Mouse (Mus musculus) heart, embryonic 14.5 days (tissue): ENCODE data around the gene Serpina7. TPM values are rescaled to one million over a fixed set of nuclear protein-coding genes. Genes with fewer than 3 reads are reported as not detected.

Experiments
- ATAC-seq: fragments of 200-750 bp; cut with Nextera tagmentation; 2 replicates; pipeline ENCODE4 v1.8.0; 2017; ENCODE audit warnings: low read depth, moderate TSS enrichment; ENCODE audit not compliant: insufficient number of reproducible peaks, insufficient read depth, low FRiP score
- H3K27ac ChIP-seq, 2 experiments: fragments of 200-500 bp in 1 of 2; fragments of 300-500 bp in 1 of 2; sonication (generic) in 1 of 2; replicated peaks in 1 of 2; 2 replicates each; pipeline ENCODE4 v1.5.1; 2012 to 2014; ENCODE audit warnings: low read depth in 2 of 2, low read length in 2 of 2, control low read depth in 1 of 2, mild to moderate bottlenecking in 1 of 2, mixed read lengths in 1 of 2; ENCODE audit not compliant: control insufficient read depth in 1 of 2, insufficient read depth in 1 of 2
- H3K27me3 ChIP-seq: fragments of 300-500 bp; sonication (generic); 2 replicates; pipeline ENCODE4 v1.6.1; 2014; ENCODE audit warnings: mild to moderate bottlenecking, low read length, control low read depth; ENCODE audit not compliant: control insufficient read depth, insufficient read depth
- H3K36me3 ChIP-seq: fragments of 300-500 bp; sonication (generic); 2 replicates; pipeline ENCODE4 v1.6.1; 2014; ENCODE audit warnings: mild to moderate bottlenecking, control low read depth, low read length, mixed read lengths; ENCODE audit not compliant: control insufficient read depth, insufficient read depth
- H3K4me1 ChIP-seq, 2 experiments: fragments of 200-500 bp in 1 of 2; fragments of 300-500 bp in 1 of 2; sonication (generic) in 1 of 2; 2 replicates each; pipeline ENCODE4 v1.6.1; 2012 to 2014; ENCODE audit warnings: low read length in 2 of 2, control low read depth in 1 of 2, mixed read lengths in 1 of 2; ENCODE audit not compliant: control insufficient read depth in 2 of 2, insufficient read depth in 2 of 2
- H3K4me2 ChIP-seq: fragments of 300-500 bp; sonication (generic); 2 replicates; pipeline ENCODE4 v1.6.1; 2014; ENCODE audit warnings: mild to moderate bottlenecking, low read length
- H3K4me3 ChIP-seq, 2 experiments: fragments of 200-500 bp in 1 of 2; fragments of 300-500 bp in 1 of 2; sonication (generic) in 1 of 2; 2 replicates each; pipeline ENCODE4 v1.5.1; 2012 to 2014; ENCODE audit warnings: low read length in 2 of 2, mild to moderate bottlenecking in 2 of 2, control low read depth in 1 of 2, low read depth in 1 of 2, moderate library complexity in 1 of 2; ENCODE audit not compliant: control insufficient read depth in 1 of 2, insufficient read depth in 1 of 2
- H3K9ac ChIP-seq: fragments of 300-500 bp; sonication (generic); 2 replicates; pipeline ENCODE4 v1.6.1; 2014; ENCODE audit warnings: mild to moderate bottlenecking, low read length
- H3K9me3 ChIP-seq: fragments of 300-500 bp; sonication (generic); 2 replicates; pipeline ENCODE4 v1.6.1; 2016; ENCODE audit warnings: low read length, control low read depth; ENCODE audit not compliant: control insufficient read depth
- WGBS: fragments of 180-500 bp; shearing (Covaris S2); extraction: QIAGEN DNeasy Blood & Tissue Kit; methylation state at CpG from one replicate; pipeline ENCODE4 v1.1.7; 2014; 5-methylcytosine and 5-hydroxymethylcytosine counted together
- polyA plus RNA-seq: library from polyadenylated mRNA; unstranded; fragments of >200 nt; fragmentation: Nextera tagmentation; extraction: Ambion mirVana; gene quantifications from 2 replicates; pipeline ENCODE4 v1.2.1, GENCODE M21; 2014

Serpina7 gene
- not detected in 2 replicates for polyA plus RNA-seq

GRCm38 (mm10) chrX:139085077-139085476, at the start of gene Serpina7:
Gene Serpina7 (minus strand): TSS chrX:139085236.
- ATAC-seq = no peak

GRCm38 (mm10) chrX:139134031-139134430, 49.0 kb upstream of the Serpina7 start:
- no peak for ATAC-seq
- H3K27me3 ChIP-seq = no peaks in the 10 kb centered on the region
- H3K4me2 ChIP-seq = no peak overlapping the region
- no peak overlapping the region for H3K4me3 ChIP-seq
- no peaks in the 10 kb centered on the region for H3K36me3 ChIP-seq
- no peak overlapping the region for H3K9ac ChIP-seq
- no peaks in the 10 kb centered on the region for H3K4me1 ChIP-seq
- WGBS = 54% methylated on average over 4 of the region's 4 CpGs
- no peaks in the 10 kb centered on the region for H3K9me3 ChIP-seq
- no peak overlapping the region for H3K27ac ChIP-seq

More at GRCm38 (mm10) chrX:139085077-139085476, at the start of gene Serpina7:
- Histone ChIP-seq H3K27me3 (no peaks in the 10 kb centered on the region), H3K36me3 (no peaks in the 10 kb centered on the region), H3K9me3 (no peaks in the 10 kb centered on the region), H3K4me3 (no peak within 1 kb of the TSS), H3K4me1 (no peaks in the 10 kb centered on the region), H3K27ac (no peak within 1 kb of the TSS), H3K9ac (no peak within 1 kb of the TSS), H3K4me2 (no peak within 1 kb of the TSS)

- Histone ChIP-seq H3K36me3 (no peaks in the 10 kb centered on the region), H3K9me3 (no peaks in the 10 kb centered on the region), H3K9ac (no peak overlapping the region), H3K4me3 (no peak overlapping the region), H3K27ac (no peak overlapping the region), H3K4me2 (no peak overlapping the region), H3K4me1 (no peaks in the 10 kb centered on the region), H3K27me3 (no peaks in the 10 kb centered on the region)
- no peak for ATAC-seq
- 47% methylated on average over 1 of the region's 1 CpGs for WGBS
Measured at GRCm38 (mm10) chrX:139097197-139097596, 12.2 kb upstream of the Serpina7 start.

GRCm38 (mm10) chrX:139085943-139086342, 907 bp upstream of the Serpina7 start, which contains the start of gene 4930513O06Rik:
Gene 4930513O06Rik (plus strand): TSS chrX:139086243.
- WGBS = 96% methylated on average over 1 of the region's 1 CpGs
- H3K4me3 ChIP-seq = no peak within 1 kb of the TSS
- H3K4me2 ChIP-seq = no peak within 1 kb of the TSS
- no peaks in the 10 kb centered on the region for H3K9me3 ChIP-seq
- H3K27ac ChIP-seq = no peak within 1 kb of the TSS
- no peaks in the 10 kb centered on the region for H3K27me3 ChIP-seq
- no peaks in the 10 kb centered on the region for H3K4me1 ChIP-seq
- no peaks in the 10 kb centered on the region for H3K36me3 ChIP-seq
- no peak within 1 kb of the TSS for H3K9ac ChIP-seq
- no peak for ATAC-seq

GRCm38 (mm10) chrX:139078493-139078892, 6.5 kb downstream of the Serpina7 start:
- H3K36me3 ChIP-seq = no peaks in the 10 kb centered on the region
- no peaks in the 10 kb centered on the region for H3K27me3 ChIP-seq
- 81% methylated on average over 2 of the region's 2 CpGs for WGBS
- no peak overlapping the region for H3K4me2 ChIP-seq
- no peak overlapping the region for H3K9ac ChIP-seq
- H3K4me1 ChIP-seq = no peaks in the 10 kb centered on the region
- no peaks in the 10 kb centered on the region for H3K9me3 ChIP-seq
- no peak overlapping the region for H3K27ac ChIP-seq
- no peak overlapping the region for H3K4me3 ChIP-seq
- ATAC-seq = no peak

GRCm38 (mm10) chrX:139064078-139064477, 21.0 kb downstream of the Serpina7 start:
- Histone ChIP-seq H3K4me3 (no peak overlapping the region), H3K4me1 (no peaks in the 10 kb centered on the region), H3K9me3 (no peaks in the 10 kb centered on the region), H3K27ac (no peak overlapping the region), H3K9ac (no peak overlapping the region), H3K27me3 (no peaks in the 10 kb centered on the region), H3K4me2 (no peak overlapping the region), H3K36me3 (no peaks in the 10 kb centered on the region)
- whole genome bisulfite sequencing = 74% methylated on average over 5 of the region's 5 CpGs
- no peak for ATAC-seq

- 80% methylated on average over 1 of the region's 1 CpGs for WGBS
- Histone ChIP-seq H3K27ac (no peak overlapping the region), H3K36me3 (no peaks in the 10 kb centered on the region), H3K9me3 (no peaks in the 10 kb centered on the region), H3K4me1 (no peaks in the 10 kb centered on the region), H3K9ac (no peak overlapping the region), H3K27me3 (no peaks in the 10 kb centered on the region), H3K4me2 (no peak overlapping the region), H3K4me3 (no peak overlapping the region)
- no peak for ATAC-seq
Measured at GRCm38 (mm10) chrX:139053149-139053548, 31.9 kb downstream of the Serpina7 start.

- Histone ChIP-seq H3K27ac (no peak overlapping the region), H3K36me3 (no peaks in the 10 kb centered on the region), H3K9me3 (no peaks in the 10 kb centered on the region), H3K4me2 (no peak overlapping the region), H3K4me1 (no peaks in the 10 kb centered on the region), H3K27me3 (no peaks in the 10 kb centered on the region), H3K4me3 (no peak overlapping the region), H3K9ac (no peak overlapping the region)
- no peak for ATAC-seq
- 63% methylated on average over 1 of the region's 1 CpGs for WGBS
Measured at GRCm38 (mm10) chrX:139051976-139052375, 33.1 kb downstream of the Serpina7 start.
